8 mouse cellular contexts compared by ENCODE assay signal in the genomic region with DNA sequence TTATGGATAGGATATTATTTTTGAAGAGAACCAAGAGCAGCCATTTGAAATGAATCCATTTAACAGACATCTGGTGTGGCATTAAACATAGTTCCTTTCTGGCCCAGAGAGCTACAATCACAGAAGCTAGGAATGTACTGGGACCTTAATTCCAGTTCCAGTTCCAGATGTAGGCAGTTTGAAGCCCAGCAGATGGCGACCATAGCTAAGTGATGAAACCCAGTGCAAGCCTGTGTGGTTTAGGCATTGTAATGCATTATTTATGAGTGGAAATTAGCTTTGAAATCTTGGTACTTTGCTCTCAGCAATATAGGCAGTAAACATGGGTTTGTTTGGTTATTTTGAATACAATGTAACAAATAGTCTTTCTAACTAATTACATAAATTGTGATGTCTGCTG.
A peak's percentile ranks its signal among the peaks of the same experiment; 100 is the strongest.
DNase-seq lines count a peak whose midpoint lies in the region; TF ChIP-seq lines count a peak whose summit lies in the region.
"Had no signal": no experiment of that assay in that cellular context is flagged by ENCODE, and none has a peak within 500 bp of the region (broad histone marks: within the 10 kb centered on the region; RNA-seq: fewer than 3 reads in every experiment).

No protein-coding gene starts in this region.

- TF ChIP-seq EP300 in MEL (IDR thresholded peaks at IDR 0.05; ENCODE audit: low read depth in 1 of 2, low read length in 2 of 2) = no peak

- H3K27me3 ChIP-seq in MEL (ENCODE audit: control insufficient read depth in 1 of 2, insufficient read depth in 2 of 2, low read length in 2 of 2) = no peaks in the 10 kb centered on the region
- no peaks in the 10 kb centered on the region for H3K27me3 ChIP-seq in hindbrain, embryonic 10.5 days (ENCODE audit: insufficient read depth, poor library complexity, severe bottlenecking)
- H3K27me3 ChIP-seq: limb, embryonic 12.5 days had no signal

- WGBS in hindbrain, embryonic 10.5 days = 27% methylated on average over 1 of the region's 1 CpGs
- WGBS in lung, adult 2 months = 13% methylated on average over 1 of the region's 1 CpGs

- H3K4me3 ChIP-seq in MEL (ENCODE audit: control insufficient read depth in 1 of 2, insufficient read depth in 1 of 2, low read depth in 2 of 2, low read length in 2 of 2) = no peak overlapping the region
- no peak overlapping the region for H3K4me3 ChIP-seq in hindbrain, embryonic 10.5 days
- H3K4me3 ChIP-seq in lung, adult 2 months (replicated peaks; ENCODE audit: extremely low read depth, low read depth, low read length) = no peak overlapping the region
- H3K4me3 ChIP-seq: limb, embryonic 12.5 days had no signal

- TF ChIP-seq RAD21 in MEL (IDR thresholded peaks at IDR 0.05; ENCODE audit: low read depth, low read length) = peak; percentile 1; the same call in 1 of the 2 replicates

- DNase-seq in MEL (ENCODE audit: low read depth, low spot score) (no peak), adipocyte (ENCODE audit: low spot score) (peak; percentile 69)
- DNase-seq in hindbrain, embryonic 10.5 days (ENCODE audit: low spot score) = peak; percentile 19
- DNase-seq in left cerebral cortex, adult 11 months (ENCODE audit: low spot score) = peak; percentile 30
- DNase-seq in right cerebral cortex, adult 18-20 months = peak; percentile 31
- no peak for DNase-seq in ovary, adult 18-20 months (ENCODE audit: low spot score)
- DNase-seq in lung, adult 2 months = no peak

- H3K79me2 ChIP-seq in MEL (ENCODE audit: control insufficient read depth, insufficient read depth, low read length, poor library complexity) = no peaks in the 10 kb centered on the region

- TF ChIP-seq CTCF in MEL (IDR thresholded peaks at IDR 0.05 in 2 of 3, conservative IDR thresholded peaks at IDR 0.05 in 1 of 3; ENCODE audit: control insufficient read depth in 1 of 3, insufficient read depth in 1 of 3, low read depth in 2 of 3, low read length in 3 of 3, poor library complexity in 1 of 3, severe bottlenecking in 1 of 3) = no peak
- TF ChIP-seq CTCF in lung, adult 2 months (IDR thresholded peaks at IDR 0.05; ENCODE audit: insufficient read depth, low read length) = no peak

- H3K9me3 ChIP-seq in MEL (replicated peaks; ENCODE audit: insufficient read depth, low read length) = no peaks in the 10 kb centered on the region
- no peaks in the 10 kb centered on the region for H3K9me3 ChIP-seq in hindbrain, embryonic 10.5 days
- H3K9me3 ChIP-seq: limb, embryonic 12.5 days had no signal

- no peak overlapping the region for H3K27ac ChIP-seq in MEL (ENCODE audit: control insufficient read depth, low read depth, low read length)
- H3K27ac ChIP-seq in hindbrain, embryonic 10.5 days = no peak overlapping the region
- H3K27ac ChIP-seq: limb, embryonic 12.5 days had no signal

- no peak for TF ChIP-seq POLR2A in MEL (IDR thresholded peaks at IDR 0.05; ENCODE audit: control insufficient read depth in 1 of 2, insufficient read depth in 1 of 2, low read depth in 1 of 2, low read length in 2 of 2, poor library complexity in 1 of 2)
- TF ChIP-seq POLR2A in lung, adult 2 months (IDR thresholded peaks at IDR 0.05; ENCODE audit: borderline replicate concordance, extremely low read depth, low read depth, low read length) = no peak

- no peaks in the 10 kb centered on the region for H3K4me1 ChIP-seq in MEL (ENCODE audit: control insufficient read depth in 1 of 2, insufficient read depth in 2 of 2, low read length in 2 of 2)
- H3K4me1 ChIP-seq in hindbrain, embryonic 10.5 days (replicated peaks) = no peaks in the 10 kb centered on the region
- H3K4me1 ChIP-seq in lung, adult 2 months (ENCODE audit: control insufficient read depth, insufficient read depth, low read length) = no peaks in the 10 kb centered on the region
- H3K4me1 ChIP-seq: limb, embryonic 12.5 days had no signal

- H3K36me3 ChIP-seq in MEL (ENCODE audit: control insufficient read depth in 1 of 2, insufficient read depth in 2 of 2, low read length in 2 of 2) = no peaks in the 10 kb centered on the region
- H3K36me3 ChIP-seq in hindbrain, embryonic 10.5 days = no peaks in the 10 kb centered on the region
- H3K36me3 ChIP-seq: limb, embryonic 12.5 days had no signal

- no peak overlapping the region for H3K9ac ChIP-seq in MEL (ENCODE audit: control insufficient read depth, low read depth, low read length, poor library complexity, severe bottlenecking)
- H3K9ac ChIP-seq: limb, embryonic 12.5 days had no signal

TF ChIP-seq in MEL, 35 proteins besides CTCF, POLR2A, EP300 and RAD21:
- TF ChIP-seq MAZ (IDR thresholded peaks at IDR 0.05; ENCODE audit: low read depth, low read length) = no peak
- TF ChIP-seq POLR2AphosphoS2 (IDR thresholded peaks at IDR 0.05; ENCODE audit: low read length) = no peak
- no peak for TF ChIP-seq ETS1 (IDR thresholded peaks at IDR 0.05; ENCODE audit: low read depth, low read length)
- no peak for TF ChIP-seq UBTF (IDR thresholded peaks at IDR 0.05; ENCODE audit: borderline replicate concordance, insufficient read depth, low read depth, low read length)
- no peak for TF ChIP-seq SIN3A (IDR thresholded peaks at IDR 0.05; ENCODE audit: low read length)

Comparison
In these comparisons a context has a peak if more than half of its experiments do, and no peak if none do; other contexts are left out.
1. DNase-seq: peak in adipocyte (single experiment), hindbrain, embryonic 10.5 days (single experiment), left cerebral cortex, adult 11 months (single experiment) and right cerebral cortex, adult 18-20 months (single experiment); none in MEL (single experiment), ovary, adult 18-20 months (single experiment) and lung, adult 2 months (single experiment).